Mouse (Mus musculus): ENCODE measurements at regions not wholly inside any gene's neighbourhood (a gene's known extent, or its start where the extent isn't known, plus 50 kb on each side); places are given as distances from the start of the nearest gene placed in this dataset.
A peak's percentile ranks its signal among the peaks of the same experiment; 100 is the strongest.

DNA sequence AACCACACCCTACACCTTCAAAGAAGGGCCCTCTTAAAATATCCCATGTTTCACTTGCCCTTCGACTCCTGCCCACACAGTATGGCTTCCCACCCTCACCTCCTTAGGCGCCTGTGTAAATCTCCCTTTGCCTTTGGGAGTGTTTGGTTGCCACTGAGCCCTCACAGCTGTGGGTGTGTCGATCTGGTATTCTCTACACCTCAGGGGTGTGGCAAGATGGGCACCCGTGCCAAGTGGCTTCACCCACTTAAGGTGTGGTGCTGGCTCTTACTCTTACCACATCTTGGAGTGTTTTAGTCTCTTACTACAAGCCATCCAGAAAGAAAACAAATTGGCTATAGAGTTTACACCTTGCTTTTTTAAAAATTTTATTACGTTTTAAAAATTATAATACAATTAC, 205.3 kb upstream of the Prdm1 start:
- Histone ChIP-seq H3K4me1 (ENCODE audit: control insufficient read depth in 1 of 2, insufficient read depth in 2 of 2) (peaks cover 10 to 37% of the 10 kb centered on the region in 2 experiments), H3K9ac (ENCODE audit: insufficient read depth, low read depth) (no peak overlapping the region), H3K4me3 (replicated peaks in 1 of 3; ENCODE audit: low read depth in 2 of 3, low read length in 2 of 3, poor library complexity in 1 of 3) (no peak overlapping the region), H3K4me2 (ENCODE audit: insufficient read depth, low read depth, poor library complexity, severe bottlenecking) (no peak overlapping the region), H3K9me3 (replicated peaks; ENCODE audit: low read length) (no peaks in the 10 kb centered on the region), H3K79me2 (replicated peaks; ENCODE audit: control insufficient read depth, extremely low read depth, insufficient read depth, poor library complexity, severe bottlenecking) (no peaks in the 10 kb centered on the region), H3K27me3 (replicated peaks) (peaks cover 1% of the 10 kb centered on the region), H3K27ac (ENCODE audit: insufficient read depth, low read depth) (no peak overlapping the region), H3K36me3 (replicated peaks in 1 of 2; ENCODE audit: control insufficient read depth in 1 of 2, insufficient read depth in 1 of 2, low read length in 1 of 2) (no peaks in the 10 kb centered on the region)
- in situ Hi-C loops (cut with MboI; ENCODE audit: low pct_ligation_motif_present, low pct_unique_long_range_greater_than_20kb, low sequenced_read_pairs) (loop anchor here (25.0 kb wide), 1 partner anchor 446 kb away; no protein-coding TSS in a partner anchor), dilution Hi-C loops (cut with MboI; ENCODE audit: extremely low pct_ligation_motif_present, extremely low pct_unique_long_range_greater_than_20kb, low sequenced_read_pairs) (no loop called here)
- DNase-seq (ENCODE audit: extremely low read depth) = no peak
- TF ChIP-seq POLR2A (IDR thresholded peaks at IDR 0.05; ENCODE audit: low read depth, low read length) = no peak
- no peak for TF ChIP-seq MAZ (IDR thresholded peaks at IDR 0.05; ENCODE audit: low read depth, low read length)
- no peak for TF ChIP-seq ZKSCAN1 (IDR thresholded peaks at IDR 0.05; ENCODE audit: borderline replicate concordance, low read depth, low read length)
- no peak for TF ChIP-seq CHD2 (IDR thresholded peaks at IDR 0.05; ENCODE audit: low read length)
- no peak for TF ChIP-seq ZNF384 (IDR thresholded peaks at IDR 0.05; ENCODE audit: low read depth, low read length)
- TF ChIP-seq KAT2A (IDR thresholded peaks at IDR 0.05; ENCODE audit: insufficient replicate concordance, low read length) = no peak
- TF ChIP-seq CHD1 (IDR thresholded peaks at IDR 0.05; ENCODE audit: low read depth, low read length) = no peak
- TF ChIP-seq ETS1 (conservative IDR thresholded peaks at IDR 0.05; ENCODE audit: low read depth, low read length) = no peak
- TF ChIP-seq SMC3 (IDR thresholded peaks at IDR 0.05; ENCODE audit: low read depth, low read length) = no peak
- no peak for TF ChIP-seq JUN (IDR thresholded peaks at IDR 0.05; ENCODE audit: insufficient read depth, low read depth, low read length)
- no peak for TF ChIP-seq USF2 (conservative IDR thresholded peaks at IDR 0.05; ENCODE audit: low read depth, low read length)
- no peak for TF ChIP-seq MAX (IDR thresholded peaks at IDR 0.05; ENCODE audit: low read length)
- TF ChIP-seq NELFE (IDR thresholded peaks at IDR 0.05; ENCODE audit: low read depth, low read length) = no peak
- no peak for TF ChIP-seq POLR2AphosphoS2 (IDR thresholded peaks at IDR 0.05; ENCODE audit: low read depth, low read length)
- no peak for TF ChIP-seq USF1 (IDR thresholded peaks at IDR 0.05; ENCODE audit: low read depth, low read length)
- no peak for TF ChIP-seq TBP (conservative IDR thresholded peaks at IDR 0.05; ENCODE audit: low read depth, low read length)
- no peak for TF ChIP-seq RAD21 (IDR thresholded peaks at IDR 0.05; ENCODE audit: low read depth, low read length)
- no peak for TF ChIP-seq HCFC1 (IDR thresholded peaks at IDR 0.05; ENCODE audit: low read depth, low read length)
- TF ChIP-seq NRF1 (IDR thresholded peaks at IDR 0.05; ENCODE audit: low read depth, low read length) = no peak

- in situ Hi-C loops (cut with MboI; ENCODE audit: low pct_ligation_motif_present, low pct_unique_long_range_greater_than_20kb, low sequenced_read_pairs) = loop anchor here (25.0 kb wide), 1 partner anchor 443 kb away; no protein-coding TSS in a partner anchor
- Histone ChIP-seq H3K36me3 (replicated peaks in 1 of 2; ENCODE audit: control insufficient read depth in 1 of 2, insufficient read depth in 1 of 2, low read length in 1 of 2) (no peaks in the 10 kb centered on the region), H3K27ac (ENCODE audit: insufficient read depth, low read depth) (no peak overlapping the region), H3K9ac (ENCODE audit: insufficient read depth, low read depth) (no peak overlapping the region), H3K9me3 (replicated peaks; ENCODE audit: low read length) (no peaks in the 10 kb centered on the region), H3K27me3 (replicated peaks) (peaks cover 8% of the 10 kb centered on the region), H3K79me2 (replicated peaks; ENCODE audit: control insufficient read depth, extremely low read depth, insufficient read depth, poor library complexity, severe bottlenecking) (no peaks in the 10 kb centered on the region), H3K4me1 (ENCODE audit: control insufficient read depth in 1 of 2, insufficient read depth in 2 of 2) (peaks cover 12 to 41% of the 10 kb centered on the region in 2 experiments), H3K4me3 (replicated peaks in 1 of 3; ENCODE audit: low read depth in 2 of 3, low read length in 2 of 3, poor library complexity in 1 of 3) (no peak overlapping the region), H3K4me2 (ENCODE audit: insufficient read depth, low read depth, poor library complexity, severe bottlenecking) (peak overlapping the region; percentile 75)
- DNase-seq (ENCODE audit: extremely low read depth) = peak; percentile 49
- dilution Hi-C loops (cut with MboI; ENCODE audit: extremely low pct_ligation_motif_present, extremely low pct_unique_long_range_greater_than_20kb, low sequenced_read_pairs) = no loop called here
- TF ChIP-seq IRF4 (IDR thresholded peaks at IDR 0.05; ENCODE audit: low read depth, low read length) = 0 out of 2 replicates have a peak, but pooled peaks have one; percentile 18
- no peak for TF ChIP-seq MEF2A (IDR thresholded peaks at IDR 0.05; ENCODE audit: borderline replicate concordance, low read depth, low read length)
- no peak for TF ChIP-seq POLR2A (IDR thresholded peaks at IDR 0.05; ENCODE audit: low read depth, low read length)
- no peak for TF ChIP-seq ZC3H11A (IDR thresholded peaks at IDR 0.05; ENCODE audit: low read depth, low read length)
- no peak for TF ChIP-seq MAZ (IDR thresholded peaks at IDR 0.05; ENCODE audit: low read depth, low read length)
- TF ChIP-seq NELFE (IDR thresholded peaks at IDR 0.05; ENCODE audit: low read depth, low read length) = no peak
- TF ChIP-seq RCOR1 (conservative IDR thresholded peaks at IDR 0.05; ENCODE audit: low read depth, low read length) = no peak
- TF ChIP-seq USF1 (IDR thresholded peaks at IDR 0.05; ENCODE audit: low read depth, low read length) = no peak
- no peak for TF ChIP-seq HCFC1 (IDR thresholded peaks at IDR 0.05; ENCODE audit: low read depth, low read length)
- no peak for TF ChIP-seq MAFK (IDR thresholded peaks at IDR 0.05; ENCODE audit: insufficient replicate concordance, low read length)
- no peak for TF ChIP-seq POLR2AphosphoS2 (IDR thresholded peaks at IDR 0.05; ENCODE audit: low read depth, low read length)
- TF ChIP-seq GABPA (IDR thresholded peaks at IDR 0.05; ENCODE audit: insufficient replicate concordance, low read depth, low read length) = no peak
- TF ChIP-seq SIN3A (IDR thresholded peaks at IDR 0.05; ENCODE audit: low read length) = no peak
- no peak for TF ChIP-seq PAX5 (IDR thresholded peaks at IDR 0.05; ENCODE audit: low read length)
- peak; percentile 41; the same call in 1 of the 2 replicates for TF ChIP-seq BHLHE40 (IDR thresholded peaks at IDR 0.05; ENCODE audit: low read depth, low read length)
- peak; percentile 98 for TF ChIP-seq TCF12 (IDR thresholded peaks at IDR 0.05; ENCODE audit: low read depth, low read length)
- no peak for TF ChIP-seq JUN (IDR thresholded peaks at IDR 0.05; ENCODE audit: insufficient read depth, low read depth, low read length)
- TF ChIP-seq ZNF384 (IDR thresholded peaks at IDR 0.05; ENCODE audit: low read depth, low read length) = no peak
- no peak for TF ChIP-seq NRF1 (IDR thresholded peaks at IDR 0.05; ENCODE audit: low read depth, low read length)
- no peak for TF ChIP-seq TBP (conservative IDR thresholded peaks at IDR 0.05; ENCODE audit: low read depth, low read length)
- TF ChIP-seq MAX (IDR thresholded peaks at IDR 0.05; ENCODE audit: low read length) = no peak
- no peak for TF ChIP-seq SMC3 (IDR thresholded peaks at IDR 0.05; ENCODE audit: low read depth, low read length)
- peak; percentile 62 for TF ChIP-seq EP300 (IDR thresholded peaks at IDR 0.05; ENCODE audit: low read length)
- no peak for TF ChIP-seq JUND (conservative IDR thresholded peaks at IDR 0.05; ENCODE audit: low read depth, low read length)
- TF ChIP-seq USF2 (conservative IDR thresholded peaks at IDR 0.05; ENCODE audit: low read depth, low read length) = no peak
Measured at GRCm38 (mm10) chr10:44730721-44731120, 202.4 kb upstream of the Prdm1 start.

Measured in CH12.LX (cell line).